10 mouse cellular contexts compared by ENCODE assay signal in the genomic region with DNA sequence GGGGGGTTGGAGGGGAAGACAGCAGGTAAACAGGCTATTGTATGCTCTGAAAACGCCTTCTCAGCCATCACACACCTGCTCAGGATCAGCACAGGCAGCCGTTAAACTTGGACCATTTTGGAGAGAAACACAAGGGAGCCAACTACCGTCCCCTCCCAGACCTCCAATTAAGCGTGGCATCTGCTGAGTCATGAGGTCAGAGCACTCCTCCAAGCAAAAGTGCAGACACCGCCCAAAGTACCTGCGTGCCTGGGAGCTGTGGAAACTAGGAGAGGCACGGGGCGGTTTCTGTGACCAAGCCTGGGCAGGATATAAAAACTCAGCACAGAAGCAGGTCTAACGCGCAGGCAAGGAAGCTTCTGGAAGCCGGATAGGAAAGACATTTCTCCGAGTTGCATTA. TPM values are rescaled to one million over a fixed set of nuclear protein-coding genes. Genes with fewer than 3 reads are reported as not detected.
A peak's percentile ranks its signal among the peaks of the same experiment; 100 is the strongest.
DNase-seq lines count a peak whose midpoint lies in the region; ATAC-seq and TF ChIP-seq lines count a peak whose summit lies in the region.
"Had no signal": no experiment of that assay in that cellular context is flagged by ENCODE, and none has a peak within 500 bp of the region (broad histone marks: within the 10 kb centered on the region; RNA-seq: fewer than 3 reads in every experiment).

No protein-coding gene starts in this region.

- H3K27me3 ChIP-seq in heart, postnatal 0 days (ENCODE audit: control insufficient read depth, insufficient read depth, low read length): no peaks in the 10 kb centered on the region
- H3K27me3 ChIP-seq in embryonic facial prominence, embryonic 13.5 days: no peaks in the 10 kb centered on the region
- no peaks in the 10 kb centered on the region for H3K27me3 ChIP-seq in limb, embryonic 10.5 days (ENCODE audit: low read depth, poor library complexity, severe bottlenecking)
- H3K27me3 ChIP-seq in forebrain, embryonic 11.5 days (ENCODE audit: control insufficient read depth, insufficient read depth, low read length): no peaks in the 10 kb centered on the region
- no peaks in the 10 kb centered on the region for H3K27me3 ChIP-seq in midbrain, embryonic 10.5 days (ENCODE audit: low read depth, poor library complexity, severe bottlenecking)

- TF ChIP-seq EP300 in heart, postnatal 0 days (IDR thresholded peaks at IDR 0.05; ENCODE audit: low read depth): no peak

- no peak overlapping the region for H3K27ac ChIP-seq in heart, postnatal 0 days (ENCODE audit: low read depth)
- no peak overlapping the region for H3K27ac ChIP-seq in embryonic facial prominence, embryonic 13.5 days
- no peak overlapping the region for H3K27ac ChIP-seq in limb, embryonic 10.5 days
- H3K27ac ChIP-seq in forebrain, embryonic 11.5 days (ENCODE audit: low read depth, low read length): no peak overlapping the region
- H3K27ac ChIP-seq in midbrain, embryonic 10.5 days (replicated peaks): no peak overlapping the region

- no peak for DNase-seq in heart, postnatal 0 days (ENCODE audit: low spot score)
- DNase-seq in heart, postnatal 14 days: no peak
- peak; percentile 47 for DNase-seq in limb, embryonic 10.5 days (ENCODE audit: low spot score)
- peak; percentile 34 for DNase-seq in retina, postnatal 1 day
- no peak for DNase-seq in forebrain, embryonic 11.5 days (ENCODE audit: low spot score)
- no peak for DNase-seq in left cerebral cortex, postnatal 36 days (ENCODE audit: low spot score in 2 of 2)
- no peak for DNase-seq in midbrain, embryonic 10.5 days (ENCODE audit: low spot score)

- ATAC-seq in heart, postnatal 0 days (ENCODE audit: insufficient read depth, low read depth): no peak
- 0 out of 2 replicates have a peak, but pooled peaks have one; percentile 26 for ATAC-seq in embryonic facial prominence, embryonic 13.5 days (ENCODE audit: insufficient number of reproducible peaks, insufficient read depth, low FRiP score, low TSS enrichment, low read depth)
- ATAC-seq in forebrain, embryonic 11.5 days (replicated peaks; ENCODE audit: low FRiP score): no peak

- intact Hi-C loops in heart, postnatal 14 days (cut with DNase I): no loop called here
- intact Hi-C loops in left cerebral cortex, postnatal 36 days (cut with DNase I): no loop called here

- TF ChIP-seq CTCF in heart, postnatal 0 days (IDR thresholded peaks at IDR 0.05; ENCODE audit: low read depth): no peak

- H3K4me3 ChIP-seq in heart, postnatal 0 days (ENCODE audit: low read depth, low read length): no peak overlapping the region
- H3K4me3 ChIP-seq in embryonic facial prominence, embryonic 13.5 days: 0 out of 2 replicates have a peak overlapping the region, but pooled peaks have one; percentile 0
- no peak overlapping the region for H3K4me3 ChIP-seq in limb, embryonic 10.5 days
- no peak overlapping the region for H3K4me3 ChIP-seq in forebrain, embryonic 11.5 days (ENCODE audit: low read depth, low read length)
- H3K4me3 ChIP-seq in midbrain, embryonic 10.5 days: no peak overlapping the region
- H3K4me3 ChIP-seq: erythroblast, embryonic 14.5 days had no signal

- no peak overlapping the region for H3K9ac ChIP-seq in heart, postnatal 0 days (replicated peaks; ENCODE audit: low read depth, low read length)
- no peak overlapping the region for H3K9ac ChIP-seq in embryonic facial prominence, embryonic 13.5 days
- no peak overlapping the region for H3K9ac ChIP-seq in forebrain, embryonic 11.5 days (ENCODE audit: low read length)

- WGBS in heart, postnatal 0 days: 37% methylated on average over 12 of the region's 12 CpGs
- 30% methylated on average over 12 of the region's 12 CpGs for WGBS in embryonic facial prominence, embryonic 13.5 days
- 39% methylated on average over 12 of the region's 12 CpGs for WGBS in limb, embryonic 10.5 days
- WGBS in forebrain, embryonic 11.5 days: 56% methylated on average over 12 of the region's 12 CpGs
- 62% methylated on average over 12 of the region's 12 CpGs for WGBS in midbrain, embryonic 10.5 days

- H3K36me3 ChIP-seq in heart, postnatal 0 days (replicated peaks; ENCODE audit: control insufficient read depth, insufficient read depth, low read length): no peaks in the 10 kb centered on the region
- H3K36me3 ChIP-seq in embryonic facial prominence, embryonic 13.5 days: no peaks in the 10 kb centered on the region
- no peaks in the 10 kb centered on the region for H3K36me3 ChIP-seq in limb, embryonic 10.5 days
- H3K36me3 ChIP-seq in forebrain, embryonic 11.5 days (ENCODE audit: control insufficient read depth, insufficient read depth, low read length): no peaks in the 10 kb centered on the region
- H3K36me3 ChIP-seq in midbrain, embryonic 10.5 days: no peaks in the 10 kb centered on the region
- H3K36me3 ChIP-seq: G1E had no signal

- 0 out of 2 replicates have a peak, but pooled peaks cover 4% of the 10 kb centered on the region for H3K4me1 ChIP-seq in heart, postnatal 0 days (ENCODE audit: control insufficient read depth, insufficient read depth)
- peaks cover 35% of the 10 kb centered on the region for H3K4me1 ChIP-seq in embryonic facial prominence, embryonic 13.5 days
- peaks cover 35% of the 10 kb centered on the region for H3K4me1 ChIP-seq in limb, embryonic 10.5 days
- peaks cover 5% of the 10 kb centered on the region for H3K4me1 ChIP-seq in forebrain, embryonic 11.5 days (replicated peaks; ENCODE audit: control insufficient read depth, insufficient read depth, low read length)
- H3K4me1 ChIP-seq in midbrain, embryonic 10.5 days: peaks cover 20% of the 10 kb centered on the region

- H3K4me2 ChIP-seq in heart, postnatal 0 days (ENCODE audit: low read depth, low read length): peak overlapping the region; percentile 7; the same call in 1 of the 2 replicates
- peak overlapping the region; percentile 32 for H3K4me2 ChIP-seq in embryonic facial prominence, embryonic 13.5 days
- no peak overlapping the region for H3K4me2 ChIP-seq in forebrain, embryonic 11.5 days (ENCODE audit: low read depth, low read length, severe bottlenecking)

- H3K9me3 ChIP-seq in heart, postnatal 0 days (replicated peaks; ENCODE audit: control insufficient read depth, low read length): no peaks in the 10 kb centered on the region
- H3K9me3 ChIP-seq in embryonic facial prominence, embryonic 13.5 days: no peaks in the 10 kb centered on the region
- no peaks in the 10 kb centered on the region for H3K9me3 ChIP-seq in limb, embryonic 10.5 days (replicated peaks)
- no peaks in the 10 kb centered on the region for H3K9me3 ChIP-seq in forebrain, embryonic 11.5 days (ENCODE audit: control insufficient read depth, low read length)
- H3K9me3 ChIP-seq in midbrain, embryonic 10.5 days (replicated peaks): no peaks in the 10 kb centered on the region

RNA-seq across cellular contexts. Expression of a gene that starts 54.8 kb away (rescaled TPM):
- 50.6 and 74.8 TPM in 2 replicates for total RNA-seq in heart, postnatal 0 days (2014; rRNA removed; ENCODE audit: low replicate concordance)
- 11.0 and 15.1 TPM in 2 replicates for polyA plus RNA-seq in heart, postnatal 0 days (2015; fragmentation: Nextera tagmentation; extraction: Ambion mirVana)
- 10 to 100 TPM; 15.5 to 17.1 TPM for total RNA-seq in heart, postnatal 14 days (2021)
- polyA plus RNA-seq in embryonic facial prominence, embryonic 13.5 days (2015; fragmentation: Nextera tagmentation; extraction: Ambion mirVana): 24.1 and 26.1 TPM in 2 replicates
- polyA plus RNA-seq in limb, embryonic 10.5 days (2016; fragmentation: Nextera tagmentation; extraction: Ambion mirVana): 25.9 and 26.9 TPM in 2 replicates
- polyA plus RNA-seq in forebrain, embryonic 11.5 days (2014; fragmentation: Nextera tagmentation; extraction: Ambion mirVana): 29.3 and 30.2 TPM in 2 replicates
- 10 to 100 TPM; 16.0 to 21.0 TPM for total RNA-seq in left cerebral cortex, postnatal 36 days (2021)
- polyA plus RNA-seq in midbrain, embryonic 10.5 days (2016; fragmentation: Nextera tagmentation; extraction: Ambion mirVana): 23.8 and 25.1 TPM in 2 replicates
- total RNA-seq: G1E had no signal
- polyA plus RNA-seq: erythroblast, embryonic 14.5 days; G1E had no signal

Comparison
In these comparisons a context has a peak if more than half of its experiments do, and no peak if none do; other contexts are left out.
1. DNase-seq: peak in limb, embryonic 10.5 days (single experiment) and retina, postnatal 1 day (single experiment); none in heart, postnatal 0 days (single experiment), heart, postnatal 14 days (0 of 2), forebrain, embryonic 11.5 days (single experiment), left cerebral cortex, postnatal 36 days (0 of 2) and midbrain, embryonic 10.5 days (single experiment).